Mouse (Mus musculus) CD4-positive, CD25-positive, alpha-beta regulatory T cell, adult 9 weeks (primary cell): ENCODE data around the gene A4gnt. TPM values are rescaled to one million over a fixed set of nuclear protein-coding genes. Genes with fewer than 3 reads are reported as not detected.

Experiments used
- polyA plus RNA-seq: library from polyadenylated mRNA; unstranded; fragments of 100-300 nt; shearing (Covaris generic); gene quantifications from one replicate; pipeline ENCODE4 v1.2.1, GENCODE M21; 2017

Gene A4gnt
- polyA plus RNA-seq = not detected

DNA sequence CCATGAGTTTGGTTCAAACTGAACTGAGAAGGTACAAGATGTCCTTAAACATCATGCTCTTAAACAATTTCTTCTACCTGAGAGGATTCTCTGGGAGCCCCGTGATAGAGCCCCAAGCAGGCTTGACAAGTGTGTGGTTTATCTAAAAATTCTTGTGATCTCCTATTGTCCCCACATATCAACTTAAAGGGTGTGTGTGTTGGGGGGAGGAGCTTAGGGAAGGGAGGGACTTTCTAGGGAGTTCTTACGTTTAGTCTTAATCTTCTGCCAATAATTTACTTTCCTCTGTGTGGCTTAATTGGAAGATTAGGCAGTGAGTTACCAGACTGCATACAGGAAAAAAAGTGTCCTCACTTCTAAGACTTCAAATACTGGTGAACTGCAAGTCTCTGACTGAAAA lies at the start of gene A4gnt:
TSS of gene A4gnt (plus strand) at position 301 of the 400 bp plus-strand sequence.

DNA sequence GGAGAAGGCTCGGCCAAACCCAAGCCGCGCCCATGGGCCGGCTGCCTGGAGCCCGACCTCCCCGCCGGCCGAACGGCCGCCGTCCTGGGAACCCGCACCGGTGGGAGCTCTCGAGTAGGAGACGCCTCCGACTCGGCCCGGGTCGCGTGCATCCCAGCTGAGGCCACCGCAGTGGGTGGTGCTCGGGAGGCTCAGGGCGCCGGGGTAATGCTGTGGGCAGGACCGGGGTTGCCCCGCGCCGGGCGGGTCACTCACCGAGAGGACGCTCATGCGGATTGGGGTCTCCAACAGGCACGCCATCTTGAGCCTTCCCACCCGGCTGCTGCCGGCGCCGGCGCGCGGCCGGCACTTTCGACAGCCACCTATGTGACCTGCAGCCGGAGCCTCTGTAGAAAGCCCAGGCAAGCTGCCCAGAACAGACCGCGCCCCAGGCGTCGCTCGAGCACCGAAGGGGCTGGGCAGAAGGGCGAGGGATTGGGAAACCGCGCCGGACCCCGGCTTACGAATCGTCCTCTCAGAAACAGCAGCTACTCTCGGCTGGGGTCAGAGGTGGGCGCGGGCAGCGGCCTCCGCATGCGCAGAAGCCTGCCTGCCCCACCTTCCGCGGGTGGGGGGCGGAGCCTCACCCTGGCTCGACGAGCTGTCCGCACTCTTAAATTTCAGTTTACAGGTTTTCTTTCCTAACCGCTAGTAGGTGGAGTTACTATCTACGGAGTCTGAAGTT lies 43.8 kb upstream of the A4gnt start, which contains the start of gene Armc8:
TSS of gene Armc8 (minus strand) at position 553 of the 724 bp plus-strand sequence.

DNA sequence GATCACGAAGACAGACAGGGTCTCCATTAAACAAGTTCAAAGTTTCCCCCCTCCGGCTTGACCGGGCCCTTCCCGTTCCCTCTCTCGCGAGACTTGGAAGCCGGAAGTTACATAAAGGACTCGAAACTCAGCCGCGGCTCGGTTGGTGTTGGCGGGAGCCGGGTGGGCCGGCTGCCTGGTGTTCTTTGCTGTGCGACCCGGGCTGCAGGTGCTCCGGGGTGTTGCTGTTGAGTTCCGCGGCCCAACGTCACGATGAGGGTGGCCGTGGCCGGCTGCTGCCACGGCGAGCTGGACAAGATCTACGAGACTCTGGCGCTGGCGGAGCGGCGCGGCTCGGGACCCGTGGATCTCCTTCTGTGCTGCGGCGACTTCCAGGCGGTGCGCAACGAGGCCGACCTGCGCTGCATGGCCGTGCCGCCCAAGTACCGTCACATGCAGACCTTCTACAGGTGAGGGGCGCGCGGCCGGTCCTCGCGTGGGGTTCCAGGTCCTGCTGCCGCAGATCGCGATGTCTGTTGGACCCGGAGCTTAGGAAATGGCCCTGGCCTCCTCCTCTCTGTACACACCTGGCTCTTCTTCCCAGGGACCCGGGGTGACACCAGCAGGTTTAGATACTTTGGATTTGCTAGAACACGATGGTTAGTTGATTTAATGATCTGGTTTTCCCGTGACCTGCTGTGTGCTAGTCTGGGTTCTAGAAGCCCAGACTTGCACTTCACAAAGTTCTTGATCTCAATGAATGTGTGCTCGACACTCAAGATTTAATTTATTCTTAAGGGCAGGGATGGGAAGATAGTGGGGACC lies 36.4 kb upstream of the A4gnt start, which contains the start of gene Dbr1:
TSS of gene Dbr1 (plus strand) at position 123 of the 804 bp plus-strand sequence.

DNA sequence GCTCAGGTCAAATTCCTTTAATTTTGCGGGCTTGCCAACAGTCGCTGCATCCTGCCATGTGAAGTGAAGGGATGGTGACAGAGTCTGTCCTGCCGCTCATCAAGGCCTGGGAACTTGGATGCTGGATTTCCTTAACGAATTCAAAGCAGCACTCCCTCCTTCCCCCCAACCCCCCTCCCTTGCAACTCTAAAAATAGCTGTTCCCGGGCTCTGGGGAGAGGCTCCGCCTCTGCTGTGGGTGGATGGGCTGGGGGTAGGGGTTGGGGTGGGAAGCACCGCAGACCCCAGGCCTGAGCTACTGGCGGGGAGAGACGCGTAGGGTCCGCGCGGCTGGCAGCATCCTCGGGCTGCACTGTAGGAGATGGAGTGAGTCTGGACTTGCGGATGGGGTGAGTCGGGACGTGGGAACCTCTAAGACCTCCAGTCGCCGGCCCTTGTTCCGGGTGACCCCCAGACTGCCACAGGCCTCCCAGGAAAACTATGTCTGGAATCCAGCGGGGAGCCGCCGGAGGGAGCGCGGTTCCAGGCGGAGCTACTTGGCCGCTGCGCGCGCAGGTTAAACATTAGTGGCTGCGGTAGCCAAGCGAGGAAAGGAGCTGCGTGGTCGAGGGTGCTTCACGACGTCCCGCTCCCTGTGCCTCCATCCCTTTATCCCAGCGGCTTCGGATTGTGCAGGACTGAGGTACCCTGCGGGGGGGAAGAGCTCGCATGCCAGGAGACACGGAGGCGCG lies 17.1 kb downstream of the A4gnt start, which contains the start of gene Dzip1l:
TSS of gene Dzip1l (plus strand) at position 216 of the 731 bp plus-strand sequence.

Other genes with a start within 250 kb of the A4gnt start
- not detected for gene Mras, start 175.1 kb upstream of the A4gnt start, polyA plus RNA-seq
- not detected for gene Nme9, start 161.0 kb upstream of the A4gnt start, polyA plus RNA-seq
- gene Armc8, start 43.6 kb upstream of the A4gnt start, polyA plus RNA-seq = 41.5 TPM
- 19.9 TPM for gene Dbr1, start 36.7 kb upstream of the A4gnt start, polyA plus RNA-seq
- gene Dzip1l, start 17.0 kb downstream of the A4gnt start, polyA plus RNA-seq = not detected
- gene Cldn18, start 104.8 kb downstream of the A4gnt start, polyA plus RNA-seq = not detected